Mouse (Mus musculus): ENCODE measurements around the gene Hadh. TPM values are rescaled to one million over a fixed set of nuclear protein-coding genes. Genes with fewer than 3 reads are reported as not detected.

Gene Hadh
- polyA plus RNA-seq, 1 experiment from 2014 or later = 27.6 TPM

DNA sequence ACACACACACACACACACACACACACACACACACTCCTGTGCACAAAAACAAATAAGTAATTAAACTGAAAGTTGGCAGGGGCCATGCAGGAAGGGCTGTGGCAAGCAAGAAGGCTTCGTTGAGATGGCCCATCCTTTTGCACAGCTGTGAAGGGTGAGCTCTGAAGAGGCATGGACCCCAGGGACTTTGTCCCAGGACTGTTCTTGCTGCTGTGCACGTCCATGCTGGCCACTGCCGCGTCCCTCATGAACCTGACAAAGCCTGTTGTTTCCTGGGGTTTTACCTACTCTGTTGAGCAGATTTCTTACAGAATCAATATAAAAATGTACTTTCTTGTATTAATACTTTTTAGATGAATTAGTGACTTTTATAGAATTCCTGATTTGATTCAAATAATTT is 20.0 kb upstream of the Hadh start:
- H3K9me3 ChIP-seq (ENCODE audit: control insufficient read depth, low read length) = no peaks in the 10 kb centered on the region
- no peak for ATAC-seq (ENCODE audit: low FRiP score)
- WGBS = 84% methylated on average over 4 of the region's 4 CpGs
- H3K4me3 ChIP-seq (replicated peaks; ENCODE audit: low read length) = no peak overlapping the region
- H3K9ac ChIP-seq = no peak overlapping the region
- no peaks in the 10 kb centered on the region for H3K27me3 ChIP-seq (ENCODE audit: control insufficient read depth, insufficient read depth, low read length)
- H3K36me3 ChIP-seq (replicated peaks; ENCODE audit: control insufficient read depth, insufficient read depth) = no peaks in the 10 kb centered on the region; the same call in 1 of the 2 replicates
- H3K4me2 ChIP-seq (replicated peaks) = no peak overlapping the region
- no peaks in the 10 kb centered on the region for H3K4me1 ChIP-seq (replicated peaks; ENCODE audit: control insufficient read depth, insufficient read depth, low read length)
- DNase-seq (ENCODE audit: low spot score) = no peak
- no peak overlapping the region for H3K27ac ChIP-seq

GRCm38 (mm10) chr3:131274151-131274550 is 2.2 kb upstream of the Hadh start:
- ATAC-seq (ENCODE audit: low FRiP score) = no peak
- H3K4me3 ChIP-seq (replicated peaks; ENCODE audit: low read length) = no peak overlapping the region
- WGBS = 89% methylated on average over 4 of the region's 4 CpGs

GRCm38 (mm10) chr3:131272374-131273100 is 636 bp upstream of the Hadh start:
- no peak for ATAC-seq (ENCODE audit: low FRiP score)

More at GRCm38 (mm10) chr3:131274151-131274550, 2.2 kb upstream of the Hadh start:
- Histone ChIP-seq H3K27ac (no peak overlapping the region), H3K27me3 (ENCODE audit: control insufficient read depth, insufficient read depth, low read length) (no peaks in the 10 kb centered on the region), H3K36me3 (replicated peaks; ENCODE audit: control insufficient read depth, insufficient read depth) (no peaks in the 10 kb centered on the region), H3K4me1 (replicated peaks; ENCODE audit: control insufficient read depth, insufficient read depth, low read length) (peaks cover 5% of the 10 kb centered on the region), H3K9me3 (ENCODE audit: control insufficient read depth, low read length) (peaks cover 4% of the 10 kb centered on the region), H3K4me2 (replicated peaks) (no peak overlapping the region), H3K9ac (no peak overlapping the region)
- no peak for DNase-seq (ENCODE audit: low spot score)

DNA sequence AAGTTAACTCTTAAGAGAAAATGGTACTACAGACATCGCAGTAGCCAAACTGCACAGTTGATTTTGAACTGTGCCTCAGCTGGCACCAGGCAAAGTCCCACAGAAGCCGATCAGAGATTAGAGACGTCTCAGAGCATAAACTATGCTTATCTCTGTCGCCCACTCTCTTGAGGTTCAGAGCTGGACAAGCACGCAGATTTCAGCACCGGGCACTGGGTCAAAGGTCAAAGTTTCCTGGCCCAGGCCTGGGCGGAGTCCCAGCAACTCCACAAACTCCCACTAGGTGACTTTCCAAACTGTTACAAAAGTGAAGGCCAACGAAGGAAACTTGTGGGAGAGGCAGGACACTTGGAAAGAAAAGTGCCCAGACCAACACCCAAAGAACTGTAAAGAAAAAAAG is 744 bp downstream of the Hadh start:
- H3K4me1 ChIP-seq (replicated peaks; ENCODE audit: control insufficient read depth, insufficient read depth, low read length) = peaks cover 5% of the 10 kb centered on the region
- H3K27me3 ChIP-seq (ENCODE audit: control insufficient read depth, insufficient read depth, low read length) = no peaks in the 10 kb centered on the region
- ATAC-seq (ENCODE audit: low FRiP score) (peak; percentile 14; the same call in 1 of the 2 replicates), DNase-seq (ENCODE audit: low spot score) (no peak)
- H3K36me3 ChIP-seq (replicated peaks; ENCODE audit: control insufficient read depth, insufficient read depth) = no peaks in the 10 kb centered on the region
- H3K9ac ChIP-seq = no peak overlapping the region
- peak overlapping the region; percentile 61 for H3K4me3 ChIP-seq (replicated peaks; ENCODE audit: low read length)
- peak overlapping the region; percentile 86 for H3K4me2 ChIP-seq (replicated peaks)
- 11% methylated on average over 8 of the region's 8 CpGs for WGBS
- H3K27ac ChIP-seq = no peak overlapping the region
- H3K9me3 ChIP-seq (ENCODE audit: control insufficient read depth, low read length) = no peaks in the 10 kb centered on the region

More at GRCm38 (mm10) chr3:131272374-131273100, 636 bp upstream of the Hadh start:
- H3K4me3 ChIP-seq (replicated peaks; ENCODE audit: low read length) = peak overlapping the region; percentile 61
- no peaks in the 10 kb centered on the region for H3K27me3 ChIP-seq (ENCODE audit: control insufficient read depth, insufficient read depth, low read length)
- H3K9ac ChIP-seq = peak overlapping the region; percentile 51
- peaks cover 5% of the 10 kb centered on the region for H3K4me1 ChIP-seq (replicated peaks; ENCODE audit: control insufficient read depth, insufficient read depth, low read length)
- no peaks in the 10 kb centered on the region for H3K36me3 ChIP-seq (replicated peaks; ENCODE audit: control insufficient read depth, insufficient read depth)
- peak overlapping the region; percentile 86 for H3K4me2 ChIP-seq (replicated peaks)
- H3K9me3 ChIP-seq (ENCODE audit: control insufficient read depth, low read length) = no peaks in the 10 kb centered on the region
- DNase-seq (ENCODE audit: low spot score) = no peak
- 68% methylated on average over 10 of the region's 10 CpGs for WGBS
- no peak overlapping the region; the same call in 1 of the 2 replicates for H3K27ac ChIP-seq

GRCm38 (mm10) chr3:131270381-131270780 is 1.5 kb downstream of the Hadh start:
- 41% methylated on average over 6 of the region's 6 CpGs for WGBS
- no peaks in the 10 kb centered on the region for H3K27me3 ChIP-seq (ENCODE audit: control insufficient read depth, insufficient read depth, low read length)
- H3K4me1 ChIP-seq (replicated peaks; ENCODE audit: control insufficient read depth, insufficient read depth, low read length) = peaks cover 5% of the 10 kb centered on the region
- no peak overlapping the region for H3K9ac ChIP-seq
- DNase-seq (ENCODE audit: low spot score) (no peak), ATAC-seq (ENCODE audit: low FRiP score) (no peak)
- no peak overlapping the region for H3K4me2 ChIP-seq (replicated peaks)
- no peak overlapping the region for H3K4me3 ChIP-seq (replicated peaks; ENCODE audit: low read length)
- no peaks in the 10 kb centered on the region for H3K9me3 ChIP-seq (ENCODE audit: control insufficient read depth, low read length)
- no peaks in the 10 kb centered on the region for H3K36me3 ChIP-seq (replicated peaks; ENCODE audit: control insufficient read depth, insufficient read depth)
- H3K27ac ChIP-seq = no peak overlapping the region

DNA sequence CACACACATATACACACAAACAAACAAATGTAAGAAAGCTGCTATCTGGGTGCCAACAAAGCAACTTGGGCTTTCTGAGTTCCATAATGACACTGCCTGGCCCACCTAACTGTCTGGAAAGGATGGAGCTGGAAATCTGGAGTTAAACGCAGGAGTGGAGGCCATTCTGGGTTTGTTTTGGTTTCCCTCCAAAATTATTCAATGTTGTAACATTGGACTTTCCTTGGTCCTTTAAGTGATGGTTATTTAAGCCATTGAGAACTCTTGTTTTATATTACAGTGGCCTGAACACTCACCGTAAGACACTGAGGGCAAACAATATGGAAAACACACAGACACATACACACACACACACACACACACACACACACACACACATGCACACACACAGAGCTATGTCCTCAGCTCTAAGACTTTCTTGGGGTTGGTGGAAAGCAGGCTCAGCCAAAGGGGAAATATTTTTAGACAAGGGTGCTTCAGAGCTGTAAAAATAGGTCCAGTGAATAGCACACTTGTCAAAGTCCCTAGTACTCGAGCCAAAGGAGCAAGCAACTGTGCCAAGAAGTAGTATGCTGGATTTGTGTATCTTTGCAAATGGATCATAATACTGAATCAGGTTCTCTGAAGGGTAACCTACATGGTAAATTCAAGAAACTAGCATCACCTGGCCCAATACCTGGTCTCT is 5.4 kb downstream of the Hadh start:
- Histone ChIP-seq H3K4me2 (replicated peaks) (no peak overlapping the region), H3K27ac (no peak overlapping the region), H3K9me3 (ENCODE audit: control insufficient read depth, low read length) (no peaks in the 10 kb centered on the region), H3K27me3 (ENCODE audit: control insufficient read depth, insufficient read depth, low read length) (no peaks in the 10 kb centered on the region), H3K4me3 (replicated peaks; ENCODE audit: low read length) (no peak overlapping the region), H3K9ac (no peak overlapping the region), H3K36me3 (replicated peaks; ENCODE audit: control insufficient read depth, insufficient read depth) (no peaks in the 10 kb centered on the region), H3K4me1 (replicated peaks; ENCODE audit: control insufficient read depth, insufficient read depth, low read length) (peaks cover 5% of the 10 kb centered on the region)
- DNase-seq (ENCODE audit: low spot score) = no peak
- 90% methylated on average over 3 of the region's 3 CpGs for WGBS
- ATAC-seq (ENCODE audit: low FRiP score) = no peak

DNA sequence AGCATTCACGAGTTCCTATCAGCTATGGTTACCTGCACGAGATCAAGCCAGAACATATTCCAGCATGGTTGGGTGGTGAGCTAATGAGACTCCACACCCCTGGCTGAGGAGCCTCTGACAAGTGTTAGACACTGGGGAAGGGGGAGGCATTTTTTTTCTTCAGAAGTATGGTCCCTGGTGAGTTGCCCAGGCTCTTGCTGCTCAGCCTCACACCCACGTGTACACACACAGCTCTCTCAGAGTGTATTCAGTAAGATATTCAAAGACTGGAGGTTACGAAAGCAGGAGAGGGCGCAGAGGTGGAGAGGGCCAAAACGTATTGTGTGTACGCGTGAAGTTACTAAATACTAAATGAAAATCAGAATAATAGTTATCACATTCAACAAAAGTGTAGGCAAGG is 6.4 kb downstream of the Hadh start:
- Histone ChIP-seq H3K9me3 (ENCODE audit: control insufficient read depth, low read length) (0 out of 2 replicates have a peak, but pooled peaks cover 7% of the 10 kb centered on the region), H3K9ac (no peak overlapping the region), H3K4me3 (replicated peaks; ENCODE audit: low read length) (no peak overlapping the region), H3K27ac (no peak overlapping the region), H3K36me3 (replicated peaks; ENCODE audit: control insufficient read depth, insufficient read depth) (no peaks in the 10 kb centered on the region), H3K4me2 (replicated peaks) (no peak overlapping the region), H3K27me3 (ENCODE audit: control insufficient read depth, insufficient read depth, low read length) (no peaks in the 10 kb centered on the region), H3K4me1 (replicated peaks; ENCODE audit: control insufficient read depth, insufficient read depth, low read length) (no peaks in the 10 kb centered on the region)
- no peak for DNase-seq (ENCODE audit: low spot score)
- no peak for ATAC-seq (ENCODE audit: low FRiP score)
- 91% methylated on average over 8 of the region's 8 CpGs for WGBS

DNA sequence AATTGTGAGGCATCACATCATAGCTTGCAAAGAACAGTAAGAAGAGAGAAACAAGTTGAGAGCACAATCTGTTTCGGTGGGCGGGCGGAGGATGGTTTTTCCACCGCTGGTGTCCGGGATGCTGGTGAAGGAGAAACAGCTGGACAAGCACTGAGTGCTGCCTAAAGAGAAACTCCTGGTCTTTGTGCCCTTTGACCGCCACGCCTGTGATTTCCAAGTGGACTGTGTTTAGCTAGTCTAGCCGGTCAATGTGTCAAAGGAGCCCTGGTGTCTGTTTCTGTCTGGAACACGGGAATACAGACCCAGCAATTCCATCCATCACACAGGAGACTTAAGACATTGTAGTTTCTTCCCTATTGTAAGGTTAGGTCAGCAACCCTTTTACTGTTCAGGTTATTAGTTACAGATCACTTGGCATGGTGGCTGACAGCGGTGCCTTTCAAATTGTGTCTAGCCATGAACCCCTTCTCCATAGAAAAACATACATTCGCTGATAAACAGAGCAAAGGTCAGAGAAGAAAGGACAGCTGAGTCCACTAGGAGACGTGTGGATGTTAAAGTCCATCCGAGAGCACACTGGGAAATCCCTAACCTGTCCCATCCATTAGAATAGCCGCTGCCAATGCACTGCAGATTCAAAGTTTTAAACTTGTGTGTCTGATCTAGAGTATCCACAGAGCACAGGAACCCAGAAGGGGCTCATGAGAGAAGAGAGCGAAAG is 8.0 kb downstream of the Hadh start:
- Histone ChIP-seq H3K9ac (no peak overlapping the region), H3K9me3 (ENCODE audit: control insufficient read depth, low read length) (0 out of 2 replicates have a peak, but pooled peaks cover 7% of the 10 kb centered on the region), H3K4me3 (replicated peaks; ENCODE audit: low read length) (no peak overlapping the region), H3K27me3 (ENCODE audit: control insufficient read depth, insufficient read depth, low read length) (no peaks in the 10 kb centered on the region), H3K27ac (no peak overlapping the region), H3K4me1 (replicated peaks; ENCODE audit: control insufficient read depth, insufficient read depth, low read length) (no peaks in the 10 kb centered on the region), H3K4me2 (replicated peaks) (no peak overlapping the region), H3K36me3 (replicated peaks; ENCODE audit: control insufficient read depth, insufficient read depth) (no peaks in the 10 kb centered on the region)
- ATAC-seq (ENCODE audit: low FRiP score) (no peak), DNase-seq (ENCODE audit: low spot score) (no peak)
- WGBS = 44% methylated on average over 15 of the region's 15 CpGs

DNA sequence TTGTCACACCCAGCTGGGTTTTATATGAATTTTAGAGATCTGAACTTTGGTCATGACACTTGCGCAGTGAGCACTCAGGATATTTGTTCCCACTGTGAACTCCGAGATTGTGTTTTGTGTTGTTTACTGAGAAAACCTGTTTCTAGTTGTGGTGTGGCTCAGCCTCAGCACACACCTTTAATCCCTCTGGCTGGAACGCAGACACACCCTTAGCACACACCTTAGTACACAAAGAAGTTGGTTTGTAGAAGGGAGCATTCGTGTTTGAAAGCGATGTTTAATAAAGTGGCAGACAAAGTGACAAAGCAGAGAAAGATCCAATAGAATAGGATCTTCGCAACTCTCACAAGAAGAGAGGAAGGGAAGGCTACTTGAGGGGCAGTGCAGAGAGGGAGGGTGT is 11.5 kb downstream of the Hadh start:
- Histone ChIP-seq H3K27me3 (ENCODE audit: control insufficient read depth, insufficient read depth, low read length) (no peaks in the 10 kb centered on the region), H3K27ac (no peak overlapping the region), H3K4me3 (replicated peaks; ENCODE audit: low read length) (no peak overlapping the region), H3K9ac (no peak overlapping the region), H3K4me2 (replicated peaks) (no peak overlapping the region), H3K4me1 (replicated peaks; ENCODE audit: control insufficient read depth, insufficient read depth, low read length) (no peaks in the 10 kb centered on the region), H3K9me3 (ENCODE audit: control insufficient read depth, low read length) (0 out of 2 replicates have a peak, but pooled peaks cover 7% of the 10 kb centered on the region), H3K36me3 (replicated peaks; ENCODE audit: control insufficient read depth, insufficient read depth) (no peaks in the 10 kb centered on the region)
- ATAC-seq (ENCODE audit: low FRiP score) = no peak
- WGBS = 97% methylated on average over 6 of the region's 6 CpGs
- no peak for DNase-seq (ENCODE audit: low spot score)

Data from hindbrain, embryonic 14.5 days (tissue).